Mouse (Mus musculus) hindbrain, embryonic 10.5 days (tissue): ENCODE data around the gene Tmem214. TPM values are rescaled to one million over a fixed set of nuclear protein-coding genes. Genes with fewer than 3 reads are reported as not detected.

Experiments used
- DNase-seq: peaks from one replicate; pipeline ENCODE4 v3.0.0-alpha.2; 2017; ENCODE audit warnings: low spot score
- H3K27ac ChIP-seq: fragments of 300-500 bp; sonication (generic); 2 replicates; pipeline ENCODE4 v1.5.1; 2016; ENCODE audit warnings: mild to moderate bottlenecking, moderate library complexity
- H3K27me3 ChIP-seq: fragments of 300-500 bp; sonication (generic); 2 replicates; pipeline ENCODE4 v1.6.1; 2016; ENCODE audit warnings: mild to moderate bottlenecking; ENCODE audit not compliant: poor library complexity, insufficient read depth, severe bottlenecking
- H3K36me3 ChIP-seq: fragments of 300-500 bp; sonication (generic); 2 replicates; pipeline ENCODE4 v1.6.1; 2016; ENCODE audit warnings: mild to moderate bottlenecking, moderate library complexity
- H3K4me1 ChIP-seq: fragments of 300-500 bp; sonication (generic); replicated peaks from 2 replicates; pipeline ENCODE4 v1.6.1; 2016; ENCODE audit warnings: mild to moderate bottlenecking
- H3K4me3 ChIP-seq: fragments of 300-500 bp; sonication (generic); 2 replicates; pipeline ENCODE4 v1.5.1; 2016; ENCODE audit warnings: mild to moderate bottlenecking, moderate library complexity
- H3K9me3 ChIP-seq: fragments of 300-500 bp; sonication (generic); 2 replicates; pipeline ENCODE4 v1.6.1; 2016; ENCODE audit warnings: mild to moderate bottlenecking, moderate library complexity
- WGBS: fragments of 180-500 bp; shearing (Covaris S2); methylation state at CpG from one replicate; pipeline ENCODE4 v1.1.7; 2016; 5-methylcytosine and 5-hydroxymethylcytosine counted together
- polyA plus RNA-seq: library from polyadenylated mRNA; unstranded; fragments of >200 nt; fragmentation: Nextera tagmentation; extraction: Ambion mirVana; gene quantifications from 2 replicates; pipeline ENCODE4 v1.2.1, GENCODE M21; 2016

Tmem214 gene
- polyA plus RNA-seq: 64.0 and 67.6 TPM in 2 replicates

GRCm38 (mm10) chr5:30867712-30868111 lies at the start of gene Tmem214:
TSS of gene Tmem214 (plus strand) at chr5:30868012.
- WGBS: 98% methylated on average over 3 of the region's 3 CpGs
- H3K36me3 ChIP-seq: peaks cover 51% of the 10 kb centered on the region
- H3K4me1 ChIP-seq: peaks cover 28% of the 10 kb centered on the region
- peak within 1 kb of the TSS; percentile 92 for H3K27ac ChIP-seq
- no peaks in the 10 kb centered on the region for H3K9me3 ChIP-seq
- no peak within 1 kb of the TSS for H3K4me3 ChIP-seq
- no peaks in the 10 kb centered on the region for H3K27me3 ChIP-seq
- no peak for DNase-seq

- Histone ChIP-seq H3K9me3 (no peaks in the 10 kb centered on the region), H3K36me3 (no peaks in the 10 kb centered on the region), H3K27ac (no peak overlapping the region), H3K4me3 (no peak overlapping the region), H3K27me3 (no peaks in the 10 kb centered on the region), H3K4me1 (peaks cover 35% of the 10 kb centered on the region)
- no peak for DNase-seq
- 90% methylated on average over 8 of the region's 8 CpGs for WGBS
Observed at GRCm38 (mm10) chr5:30818758-30819309, 49.0 kb upstream of the Tmem214 start.

GRCm38 (mm10) chr5:30822689-30823088 lies 45.1 kb upstream of the Tmem214 start:
- Histone ChIP-seq H3K9me3 (no peaks in the 10 kb centered on the region), H3K27me3 (no peaks in the 10 kb centered on the region), H3K36me3 (no peaks in the 10 kb centered on the region), H3K27ac (no peak overlapping the region), H3K4me3 (no peak overlapping the region), H3K4me1 (peaks cover 22% of the 10 kb centered on the region)
- no peak for DNase-seq
- WGBS: 83% methylated on average over 5 of the region's 5 CpGs

GRCm38 (mm10) chr5:30823091-30823490 lies 44.7 kb upstream of the Tmem214 start:
- no peaks in the 10 kb centered on the region for H3K27me3 ChIP-seq
- no peak for DNase-seq
- H3K9me3 ChIP-seq: no peaks in the 10 kb centered on the region
- WGBS: 92% methylated on average over 3 of the region's 3 CpGs
- no peak overlapping the region for H3K4me3 ChIP-seq
- no peaks in the 10 kb centered on the region for H3K36me3 ChIP-seq
- no peak overlapping the region for H3K27ac ChIP-seq
- peaks cover 22% of the 10 kb centered on the region for H3K4me1 ChIP-seq

- no peaks in the 10 kb centered on the region for H3K27me3 ChIP-seq
- peaks cover 22% of the 10 kb centered on the region for H3K4me1 ChIP-seq
- WGBS: 71% methylated on average over 11 of the region's 11 CpGs
- no peak overlapping the region for H3K4me3 ChIP-seq
- H3K27ac ChIP-seq: peak overlapping the region; percentile 56; the same call in 1 of the 2 replicates
- no peaks in the 10 kb centered on the region for H3K9me3 ChIP-seq
- no peaks in the 10 kb centered on the region for H3K36me3 ChIP-seq
- no peak for DNase-seq
Observed at GRCm38 (mm10) chr5:30824124-30824988, 43.5 kb upstream of the Tmem214 start.

GRCm38 (mm10) chr5:30825166-30825565 lies 42.6 kb upstream of the Tmem214 start:
- Histone ChIP-seq H3K27ac (no peak overlapping the region), H3K27me3 (no peaks in the 10 kb centered on the region), H3K4me1 (peaks cover 22% of the 10 kb centered on the region), H3K36me3 (no peaks in the 10 kb centered on the region), H3K9me3 (no peaks in the 10 kb centered on the region), H3K4me3 (no peak overlapping the region)
- 70% methylated on average over 10 of the region's 10 CpGs for WGBS
- no peak for DNase-seq

- H3K4me3 ChIP-seq: no peak overlapping the region
- peak overlapping the region; percentile 24; the same call in 1 of the 2 replicates for H3K27ac ChIP-seq
- H3K4me1 ChIP-seq: peaks cover 22% of the 10 kb centered on the region
- DNase-seq: no peak
- H3K9me3 ChIP-seq: no peaks in the 10 kb centered on the region
- H3K36me3 ChIP-seq: no peaks in the 10 kb centered on the region
- WGBS: 85% methylated on average over 6 of the region's 6 CpGs
- H3K27me3 ChIP-seq: no peaks in the 10 kb centered on the region
Observed at GRCm38 (mm10) chr5:30825821-30826220, 42.0 kb upstream of the Tmem214 start.

GRCm38 (mm10) chr5:30833416-30833815 lies 34.4 kb upstream of the Tmem214 start:
- Histone ChIP-seq H3K9me3 (peaks cover 10% of the 10 kb centered on the region; the same call in 1 of the 2 replicates), H3K27ac (no peak overlapping the region), H3K4me3 (no peak overlapping the region), H3K36me3 (peaks cover 14% of the 10 kb centered on the region), H3K4me1 (no peaks in the 10 kb centered on the region), H3K27me3 (no peaks in the 10 kb centered on the region)
- no peak for DNase-seq
- WGBS: 81% methylated on average over 3 of the region's 3 CpGs

- Histone ChIP-seq H3K4me1 (no peaks in the 10 kb centered on the region), H3K36me3 (peaks cover 14% of the 10 kb centered on the region), H3K9me3 (peaks cover 10% of the 10 kb centered on the region; the same call in 1 of the 2 replicates), H3K27ac (no peak overlapping the region), H3K27me3 (no peaks in the 10 kb centered on the region), H3K4me3 (no peak overlapping the region)
- WGBS: 86% methylated on average over 2 of the region's 2 CpGs
- no peak for DNase-seq
Observed at GRCm38 (mm10) chr5:30839731-30840130, 28.1 kb upstream of the Tmem214 start.

GRCm38 (mm10) chr5:30841896-30842295 lies 25.9 kb upstream of the Tmem214 start:
- no peak overlapping the region for H3K4me3 ChIP-seq
- peaks cover 4% of the 10 kb centered on the region; the same call in 1 of the 2 replicates for H3K9me3 ChIP-seq
- H3K27me3 ChIP-seq: no peaks in the 10 kb centered on the region
- no peak overlapping the region for H3K27ac ChIP-seq
- 59% methylated on average over 3 of the region's 3 CpGs for WGBS
- H3K36me3 ChIP-seq: peaks cover 6% of the 10 kb centered on the region
- no peaks in the 10 kb centered on the region for H3K4me1 ChIP-seq
- no peak for DNase-seq

GRCm38 (mm10) chr5:30849891-30850555 lies 17.8 kb upstream of the Tmem214 start:
- WGBS: 74% methylated on average over 6 of the region's 6 CpGs
- H3K27me3 ChIP-seq: no peaks in the 10 kb centered on the region
- peak overlapping the region; percentile 40; the same call in 1 of the 2 replicates for H3K27ac ChIP-seq
- peaks cover 10% of the 10 kb centered on the region for H3K4me1 ChIP-seq
- no peaks in the 10 kb centered on the region for H3K36me3 ChIP-seq
- H3K9me3 ChIP-seq: no peaks in the 10 kb centered on the region
- no peak overlapping the region for H3K4me3 ChIP-seq
- DNase-seq: no peak

- Histone ChIP-seq H3K4me1 (peaks cover 10% of the 10 kb centered on the region), H3K36me3 (no peaks in the 10 kb centered on the region), H3K27me3 (no peaks in the 10 kb centered on the region), H3K27ac (peak overlapping the region; percentile 40), H3K4me3 (no peak overlapping the region), H3K9me3 (no peaks in the 10 kb centered on the region)
- 63% methylated on average over 2 of the region's 2 CpGs for WGBS
- DNase-seq: no peak
Observed at GRCm38 (mm10) chr5:30850556-30850925, 17.3 kb upstream of the Tmem214 start.

GRCm38 (mm10) chr5:30853522-30853921 lies 14.3 kb upstream of the Tmem214 start:
- H3K27me3 ChIP-seq: no peaks in the 10 kb centered on the region
- H3K9me3 ChIP-seq: no peaks in the 10 kb centered on the region
- no peak overlapping the region for H3K4me3 ChIP-seq
- no peak overlapping the region for H3K27ac ChIP-seq
- 84% methylated on average over 4 of the region's 4 CpGs for WGBS
- H3K4me1 ChIP-seq: peaks cover 10% of the 10 kb centered on the region
- H3K36me3 ChIP-seq: no peaks in the 10 kb centered on the region
- no peak for DNase-seq
